25 mouse cellular contexts compared by ENCODE assay signal in genomic region chr2:25767764-25768163, GRCm38 (mm10). TPM values are rescaled to one million over a fixed set of nuclear protein-coding genes. Genes with fewer than 3 reads are reported as not detected.
DNase-seq lines count a peak whose midpoint lies in the region; ATAC-seq lines count a peak whose summit lies in the region.
"Had no signal": no experiment of that assay in that cellular context is flagged by ENCODE, and none has a peak within 500 bp of the region (broad histone marks: within the 10 kb centered on the region; RNA-seq: fewer than 3 reads in every experiment).

No protein-coding gene starts in this region.

- no peaks in the 10 kb centered on the region for H3K4me1 ChIP-seq in midbrain, embryonic 11.5 days (ENCODE audit: control insufficient read depth, insufficient read depth, low read length)
- no peaks in the 10 kb centered on the region for H3K4me1 ChIP-seq in midbrain, embryonic 13.5 days (replicated peaks)

- H3K27ac ChIP-seq in midbrain, embryonic 11.5 days (ENCODE audit: low read depth, low read length), result no peak overlapping the region
- no peak overlapping the region for H3K27ac ChIP-seq in midbrain, embryonic 13.5 days

- intact Hi-C loops in heart, postnatal 36 days (cut with DNase I), result no loop called here

- H3K9ac ChIP-seq in midbrain, embryonic 11.5 days (ENCODE audit: low read length), result no peak overlapping the region
- H3K9ac ChIP-seq in midbrain, embryonic 13.5 days (replicated peaks), result no peak overlapping the region

- H3K4me3 ChIP-seq in midbrain, embryonic 11.5 days (ENCODE audit: low read depth, low read length), result no peak overlapping the region
- no peak overlapping the region for H3K4me3 ChIP-seq in midbrain, embryonic 13.5 days (replicated peaks)

- no peak overlapping the region for H3K4me2 ChIP-seq in midbrain, embryonic 11.5 days
- no peak overlapping the region for H3K4me2 ChIP-seq in midbrain, embryonic 13.5 days (replicated peaks)

- no peaks in the 10 kb centered on the region for H3K36me3 ChIP-seq in midbrain, embryonic 11.5 days (ENCODE audit: control insufficient read depth, insufficient read depth, low read length)
- no peaks in the 10 kb centered on the region for H3K36me3 ChIP-seq in midbrain, embryonic 13.5 days
- H3K36me3 ChIP-seq: G1E had no signal

- ATAC-seq in midbrain, embryonic 11.5 days (ENCODE audit: low FRiP score), result no peak
- no peak for ATAC-seq in midbrain, embryonic 13.5 days
- ATAC-seq: activated CD4-positive, CD25-positive, alpha-beta regulatory T cell, adult 4 months; CD4-positive, CD25-positive, alpha-beta regulatory T cell, adult 4 months; Patski had no signal

- no peaks in the 10 kb centered on the region for H3K9me3 ChIP-seq in midbrain, embryonic 11.5 days (ENCODE audit: control insufficient read depth, low read length)
- H3K9me3 ChIP-seq in midbrain, embryonic 13.5 days, result no peaks in the 10 kb centered on the region
- H3K9me3 ChIP-seq: G1E had no signal

- DNase-seq in heart, adult 11 months, result peak; percentile 86
- no peak for DNase-seq in heart, postnatal 36 days
- DNase-seq in midbrain, embryonic 11.5 days (ENCODE audit: low spot score, missing footprints), result peak; percentile 49
- DNase-seq: adrenal gland, adult 2 months; adrenal gland, adult 8-10 months; adrenal gland, postnatal 10 days; adrenal gland, postnatal 14 days; adrenal gland, postnatal 25 days; adrenal gland, postnatal 36 days; B cell, adult 2 months; cerebellum, adult 11 months; cerebellum, adult 11-12 months; cerebellum, adult 18-20 months had no signal

- H3K27me3 ChIP-seq in midbrain, embryonic 11.5 days (ENCODE audit: control insufficient read depth, insufficient read depth, low read length), result no peaks in the 10 kb centered on the region
- 0 out of 2 replicates have a peak, but pooled peaks cover 2% of the 10 kb centered on the region for H3K27me3 ChIP-seq in midbrain, embryonic 13.5 days

- WGBS in midbrain, embryonic 11.5 days, result 80% methylated on average over 4 of the region's 4 CpGs
- WGBS in midbrain, embryonic 13.5 days, result 91% methylated on average over 4 of the region's 4 CpGs

RNA-seq across cellular contexts. Expression of gene Lcn3, which starts 2.4 kb away (rescaled TPM):
- not detected for total RNA-seq in heart, postnatal 36 days (2021)
- polyA plus RNA-seq in midbrain, embryonic 11.5 days (2014; fragmentation: Nextera tagmentation; extraction: Ambion mirVana), result not detected in 2 replicates
- polyA plus RNA-seq in midbrain, embryonic 13.5 days (2015; fragmentation: Nextera tagmentation; extraction: Ambion mirVana), result not detected in 2 replicates
- total RNA-seq: adrenal gland, adult 18-20 months; adrenal gland, adult 2 months; adrenal gland, adult 8-10 months; adrenal gland, postnatal 10 days; adrenal gland, postnatal 14 days; adrenal gland, postnatal 25 days; adrenal gland, postnatal 36 days; adrenal gland, postnatal 4 days; CH12.LX; ES-E14; G1E; MEL had no signal
- polyA plus RNA-seq: activated CD4-positive, CD25-positive, alpha-beta regulatory T cell, adult 4 months; adrenal gland, adult 2 months; brain, embryonic 14.5 days; C2C12; CD4-positive, CD25-positive, alpha-beta regulatory T cell, adult 4 months; G1E; Patski had no signal

RNA-seq across cellular contexts. Expression of gene Lcn11, which starts 9.1 kb away (rescaled TPM):
- total RNA-seq in heart, postnatal 36 days (2021), result not detected
- not detected in 2 replicates for polyA plus RNA-seq in midbrain, embryonic 11.5 days (2014; fragmentation: Nextera tagmentation; extraction: Ambion mirVana)
- not detected in 2 replicates for polyA plus RNA-seq in midbrain, embryonic 13.5 days (2015; fragmentation: Nextera tagmentation; extraction: Ambion mirVana)
- total RNA-seq: adrenal gland, adult 18-20 months; adrenal gland, adult 2 months; adrenal gland, adult 8-10 months; adrenal gland, postnatal 10 days; adrenal gland, postnatal 14 days; adrenal gland, postnatal 25 days; adrenal gland, postnatal 36 days; adrenal gland, postnatal 4 days; CH12.LX; ES-E14; G1E; MEL had no signal
- polyA plus RNA-seq: activated CD4-positive, CD25-positive, alpha-beta regulatory T cell, adult 4 months; adrenal gland, adult 2 months; brain, embryonic 14.5 days; C2C12; CD4-positive, CD25-positive, alpha-beta regulatory T cell, adult 4 months; G1E; Patski had no signal

RNA-seq across cellular contexts. Expression of gene Gm13539, which starts 14.3 kb away (rescaled TPM):
- not detected for total RNA-seq in heart, postnatal 36 days (2021)
- not detected in 2 replicates for polyA plus RNA-seq in midbrain, embryonic 11.5 days (2014; fragmentation: Nextera tagmentation; extraction: Ambion mirVana)
- polyA plus RNA-seq in midbrain, embryonic 13.5 days (2015; fragmentation: Nextera tagmentation; extraction: Ambion mirVana), result not detected in 2 replicates
- total RNA-seq: adrenal gland, adult 18-20 months; adrenal gland, adult 2 months; adrenal gland, adult 8-10 months; adrenal gland, postnatal 10 days; adrenal gland, postnatal 14 days; adrenal gland, postnatal 25 days; adrenal gland, postnatal 36 days; adrenal gland, postnatal 4 days; CH12.LX; ES-E14; G1E; MEL had no signal
- polyA plus RNA-seq: activated CD4-positive, CD25-positive, alpha-beta regulatory T cell, adult 4 months; adrenal gland, adult 2 months; brain, embryonic 14.5 days; C2C12; CD4-positive, CD25-positive, alpha-beta regulatory T cell, adult 4 months; G1E; Patski had no signal

RNA-seq across cellular contexts. Expression of gene Obp2b, which starts 31.0 kb away (rescaled TPM):
- not detected for total RNA-seq in heart, postnatal 36 days (2021)
- not detected in 2 replicates for polyA plus RNA-seq in midbrain, embryonic 11.5 days (2014; fragmentation: Nextera tagmentation; extraction: Ambion mirVana)
- polyA plus RNA-seq in midbrain, embryonic 13.5 days (2015; fragmentation: Nextera tagmentation; extraction: Ambion mirVana), result not detected in 2 replicates
- total RNA-seq: adrenal gland, adult 18-20 months; adrenal gland, adult 2 months; adrenal gland, adult 8-10 months; adrenal gland, postnatal 10 days; adrenal gland, postnatal 14 days; adrenal gland, postnatal 25 days; adrenal gland, postnatal 36 days; adrenal gland, postnatal 4 days; CH12.LX; ES-E14; G1E; MEL had no signal
- polyA plus RNA-seq: activated CD4-positive, CD25-positive, alpha-beta regulatory T cell, adult 4 months; adrenal gland, adult 2 months; brain, embryonic 14.5 days; C2C12; CD4-positive, CD25-positive, alpha-beta regulatory T cell, adult 4 months; G1E; Patski had no signal

RNA-seq across cellular contexts. Expression of gene Glt6d1, which starts 47.9 kb away (rescaled TPM):
- not detected for total RNA-seq in heart, postnatal 36 days (2021)
- not detected in 2 replicates for polyA plus RNA-seq in midbrain, embryonic 11.5 days (2014; fragmentation: Nextera tagmentation; extraction: Ambion mirVana)
- polyA plus RNA-seq in midbrain, embryonic 13.5 days (2015; fragmentation: Nextera tagmentation; extraction: Ambion mirVana), result not detected in 2 replicates
- total RNA-seq: adrenal gland, adult 18-20 months; adrenal gland, adult 2 months; adrenal gland, adult 8-10 months; adrenal gland, postnatal 10 days; adrenal gland, postnatal 14 days; adrenal gland, postnatal 25 days; adrenal gland, postnatal 36 days; adrenal gland, postnatal 4 days; CH12.LX; ES-E14; G1E; MEL had no signal
- polyA plus RNA-seq: activated CD4-positive, CD25-positive, alpha-beta regulatory T cell, adult 4 months; adrenal gland, adult 2 months; brain, embryonic 14.5 days; C2C12; CD4-positive, CD25-positive, alpha-beta regulatory T cell, adult 4 months; G1E; Patski had no signal

Comparison
In these comparisons a context has a peak if more than half of its experiments do, and no peak if none do; other contexts are left out.
1. DNase-seq: peak in heart, adult 11 months (single experiment) and midbrain, embryonic 11.5 days (single experiment); none in heart, postnatal 36 days (0 of 2).